Mouse (Mus musculus) CD8-positive naive resting alpha-beta T cell, adult 2 months (primary cell): ENCODE measurements around the gene Vmn2r84.
"Not testable (repeated sequence)": the region's sequence is repeated elsewhere in the genome, so short reads cannot be mapped to it uniquely, and the experiment has no call there.

Experiments
- DNase-seq, 2 experiments: peaks; one replicate each; pipeline ENCODE4 v3.0.0; 2022; ENCODE audit warnings: low read depth in 2 of 2, low spot score in 2 of 2

Vmn2r84 gene

GRCm38 (mm10) chr10:130394232-130394631 lies at the start of gene Vmn2r84:
TSS of gene Vmn2r84 (minus strand) at chr10:130394332.
- DNase-seq = no peak

DNA sequence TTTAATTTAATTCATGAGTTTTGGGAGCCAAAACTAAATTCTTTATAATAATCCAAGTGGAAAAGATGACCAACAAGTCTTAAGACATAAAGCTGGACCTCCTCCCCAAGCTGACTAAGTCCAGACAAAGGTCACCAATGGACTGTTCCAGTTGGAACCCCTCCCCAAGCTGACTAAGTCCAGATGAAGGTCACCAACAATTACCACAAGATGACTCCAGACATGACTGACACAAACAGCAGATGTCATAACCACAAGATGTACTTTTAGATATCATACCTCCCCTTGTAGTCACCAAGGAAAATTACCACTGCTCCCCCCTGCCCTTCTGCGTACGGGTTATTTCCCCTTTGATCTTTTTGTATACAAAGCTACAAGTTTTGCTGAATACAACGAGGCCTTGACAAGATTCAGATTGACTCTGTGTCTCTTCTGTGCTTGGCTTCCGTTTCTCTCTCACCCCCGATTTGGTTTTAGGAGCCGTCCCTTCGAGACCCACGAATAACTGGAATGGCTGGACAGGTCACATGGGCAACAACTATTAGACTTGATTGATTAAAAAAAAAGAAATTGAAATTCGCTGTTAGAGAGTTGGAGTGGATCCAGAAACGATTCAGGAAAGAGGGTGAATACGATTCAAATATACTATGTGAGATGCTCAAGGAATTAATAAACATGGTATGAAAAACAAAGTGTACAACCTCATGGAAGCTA lies 40.2 kb upstream of the Vmn2r84 start:
- DNase-seq = not testable (repeated sequence)

- not testable (repeated sequence) for DNase-seq
Observed at GRCm38 (mm10) chr10:130429603-130430002, 35.5 kb upstream of the Vmn2r84 start, which contains the start of gene Vmn2r85. TSS of gene Vmn2r85 (minus strand) at chr10:130429703.

DNA sequence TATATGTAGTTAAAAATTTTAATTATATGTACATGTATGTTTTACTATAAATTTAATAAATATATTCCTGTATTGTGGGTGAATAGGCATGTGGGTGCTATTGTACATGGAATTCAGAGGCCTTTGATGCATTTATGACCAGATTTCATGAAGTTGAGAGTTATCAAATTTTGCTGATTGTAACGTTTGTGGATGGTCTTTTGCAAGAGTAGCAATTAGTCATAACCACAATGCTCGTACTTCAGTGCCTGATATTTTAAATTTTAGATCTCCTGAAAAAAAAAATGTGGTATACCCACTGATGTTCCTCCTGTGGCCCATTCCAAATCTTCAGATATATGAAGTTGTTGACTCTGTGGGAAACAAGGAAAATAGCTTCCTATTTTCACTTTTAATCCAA lies 28.2 kb upstream of the Vmn2r84 start:
- not testable (repeated sequence) for DNase-seq

DNA sequence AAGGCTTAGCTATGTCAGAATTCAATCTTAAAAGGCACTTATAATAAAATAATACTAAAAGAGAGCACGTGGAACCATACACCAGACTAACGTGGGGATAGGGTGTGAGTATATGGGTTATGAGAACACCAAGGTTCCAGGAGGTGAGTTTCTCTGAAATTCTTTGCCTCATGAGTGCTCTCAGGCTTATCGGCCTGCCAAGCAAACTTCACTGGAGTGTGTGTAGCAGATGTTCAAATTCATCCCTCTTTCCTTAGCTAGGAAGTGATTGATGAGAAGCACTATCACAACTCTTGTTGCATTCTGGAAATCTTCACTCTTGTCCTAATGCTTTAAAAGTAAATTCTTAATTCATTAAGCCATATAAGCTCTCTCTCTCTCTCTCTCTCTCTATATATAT lies 26.3 kb upstream of the Vmn2r84 start:
- no peak for DNase-seq

DNA sequence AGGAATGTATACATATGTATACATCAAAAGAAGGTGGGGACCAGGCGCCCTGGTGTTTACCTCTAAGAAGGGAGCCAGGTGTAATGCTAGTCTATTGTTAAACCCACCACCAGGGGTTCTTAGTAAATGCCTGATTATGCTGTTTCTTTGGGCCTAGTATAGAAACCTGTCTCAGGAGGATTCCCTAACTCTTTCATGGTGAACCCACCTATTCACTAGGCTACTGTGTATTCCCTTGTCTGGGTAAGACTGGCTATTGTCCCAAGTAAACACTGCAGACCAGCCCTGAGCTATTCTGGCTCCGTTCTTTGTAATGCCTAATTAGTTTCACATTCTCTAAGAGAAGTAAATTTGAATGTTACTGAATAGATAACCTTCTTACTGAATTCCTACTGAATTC lies 25.8 kb upstream of the Vmn2r84 start:
- DNase-seq = not testable (repeated sequence)

- DNase-seq = not testable (repeated sequence)
Observed at GRCm38 (mm10) chr10:130416352-130416751, 22.2 kb upstream of the Vmn2r84 start.

GRCm38 (mm10) chr10:130412167-130412698 lies 18.1 kb upstream of the Vmn2r84 start:
- DNase-seq = not testable (repeated sequence)

DNA sequence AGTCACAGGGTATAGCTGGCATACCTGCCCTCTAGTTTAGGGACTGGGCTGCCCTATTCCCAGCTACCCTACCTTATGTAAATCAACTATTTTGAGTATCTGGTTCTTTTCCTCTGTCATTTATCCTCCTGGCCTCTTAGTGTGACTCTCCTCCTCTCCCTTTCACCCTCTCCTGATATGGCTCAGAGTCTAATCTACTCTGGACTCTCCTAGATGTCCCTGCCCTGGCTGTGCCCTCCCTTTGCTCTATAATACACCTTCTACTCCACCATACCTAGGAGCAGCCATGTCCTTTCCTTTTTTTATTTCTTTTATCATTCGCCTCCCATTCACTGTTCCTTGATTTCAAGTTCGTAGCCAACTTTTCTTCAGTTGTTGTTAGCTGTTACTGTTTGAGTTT lies 19.0 kb downstream of the Vmn2r84 start:
- DNase-seq = no peak

- DNase-seq = no peak
Observed at GRCm38 (mm10) chr10:130372491-130373173, 21.5 kb downstream of the Vmn2r84 start.

GRCm38 (mm10) chr10:130371644-130372043 lies 22.5 kb downstream of the Vmn2r84 start:
- no peak for DNase-seq

DNA sequence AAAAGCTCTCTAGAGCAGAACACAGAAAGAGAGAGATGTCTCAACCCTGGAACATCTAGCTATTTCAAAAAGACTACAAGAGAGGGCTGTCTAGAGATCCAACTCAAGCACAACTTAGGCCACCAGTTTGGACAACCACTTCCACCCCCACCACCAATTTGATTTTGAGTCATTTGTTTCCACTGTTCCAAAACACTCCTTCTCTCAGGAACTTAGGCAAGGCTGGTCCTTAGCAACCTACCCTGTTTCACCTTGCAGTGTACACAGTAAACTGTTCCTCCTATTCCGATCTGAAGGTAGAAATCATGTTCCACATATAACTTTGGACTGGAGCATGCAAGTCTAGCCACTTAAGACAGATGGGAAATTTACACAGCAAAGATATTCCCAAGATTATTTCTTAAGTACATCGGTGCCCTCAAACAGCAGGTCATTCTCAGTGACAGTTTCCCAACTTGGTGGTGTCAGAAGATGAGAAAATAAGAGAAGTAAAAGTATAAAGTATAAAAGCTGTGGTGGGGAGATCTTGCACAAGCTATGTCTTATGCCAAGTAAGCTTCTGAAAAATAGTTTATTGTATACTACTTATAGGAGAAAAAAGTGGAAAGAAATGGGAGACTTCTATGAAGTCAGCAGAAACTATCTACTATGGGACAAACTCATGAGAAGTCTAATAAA lies 24.0 kb downstream of the Vmn2r84 start:
- DNase-seq = no peak

DNA sequence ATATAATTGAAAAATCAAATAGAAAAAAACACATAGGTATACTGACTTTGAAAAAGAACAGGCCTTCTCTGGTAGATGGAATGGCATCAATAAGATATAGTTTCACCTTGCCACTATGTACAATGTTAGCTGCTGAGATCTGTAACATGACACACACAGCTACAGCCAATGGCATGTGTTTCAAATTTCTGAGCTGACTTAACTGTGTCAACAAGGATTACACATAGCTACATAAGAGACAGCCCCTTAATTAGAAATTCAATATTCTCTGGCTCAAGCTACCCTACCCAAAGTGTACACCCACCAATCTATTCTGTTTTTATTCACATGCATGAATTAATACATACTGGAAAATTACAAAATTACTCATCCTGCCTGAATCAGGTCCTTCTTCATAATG lies 25.7 kb downstream of the Vmn2r84 start:
- no peak for DNase-seq

DNA sequence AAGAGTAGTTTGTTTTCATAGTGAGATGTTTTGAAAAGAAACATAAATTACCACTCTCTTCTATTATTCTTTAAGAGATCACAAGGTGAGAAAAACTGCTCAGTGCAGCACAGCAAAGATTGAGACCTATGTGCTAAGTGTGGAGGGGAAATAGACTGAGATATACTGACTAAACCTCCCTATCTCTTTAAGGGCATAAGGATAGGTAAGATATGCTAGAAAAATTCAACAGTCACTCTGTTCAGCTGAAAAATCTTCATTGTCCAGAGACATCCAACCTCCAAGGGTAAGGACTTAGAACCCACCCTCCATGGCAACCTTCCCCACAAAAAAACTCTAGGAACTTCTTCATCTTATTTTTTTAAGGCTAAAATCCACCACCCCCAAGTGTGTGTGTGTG lies 29.4 kb downstream of the Vmn2r84 start:
- no peak for DNase-seq

DNA sequence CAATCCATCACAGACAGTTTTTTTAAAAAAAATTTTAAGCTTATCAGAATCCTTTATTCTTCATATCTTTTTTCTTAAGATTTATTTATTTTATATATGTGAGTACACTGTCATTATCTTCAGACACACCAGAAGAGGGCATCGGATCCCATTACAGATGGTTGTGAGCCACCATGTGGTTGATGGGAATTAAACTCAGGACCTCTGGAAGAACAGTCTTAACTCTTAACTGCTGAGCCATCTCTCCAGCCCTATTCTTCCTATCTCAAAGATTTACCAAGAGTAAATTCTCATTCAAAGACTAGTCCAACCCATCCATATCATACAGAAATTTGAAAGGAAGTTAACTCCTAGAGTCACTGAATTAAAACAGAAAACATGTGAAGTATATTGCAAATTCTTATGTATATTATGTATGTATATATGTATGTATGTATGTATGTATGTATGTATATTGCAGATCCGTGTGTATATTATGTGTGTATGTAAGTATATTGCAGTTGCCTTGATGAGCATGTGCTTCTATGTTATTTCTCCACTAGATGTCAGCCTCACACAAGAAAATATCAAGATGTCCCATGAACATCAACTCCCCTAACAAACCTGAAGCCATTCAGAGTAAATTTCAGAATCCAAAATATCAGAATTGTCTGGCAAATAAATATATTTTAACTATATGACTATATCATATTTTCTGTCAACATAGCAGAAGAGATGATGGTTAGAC lies 30.5 kb downstream of the Vmn2r84 start:
- DNase-seq = no peak

- peak in 1 of 2 experiments; percentile 19 for DNase-seq
Observed at GRCm38 (mm10) chr10:130344056-130344455, 50.1 kb downstream of the Vmn2r84 start.

DNA sequence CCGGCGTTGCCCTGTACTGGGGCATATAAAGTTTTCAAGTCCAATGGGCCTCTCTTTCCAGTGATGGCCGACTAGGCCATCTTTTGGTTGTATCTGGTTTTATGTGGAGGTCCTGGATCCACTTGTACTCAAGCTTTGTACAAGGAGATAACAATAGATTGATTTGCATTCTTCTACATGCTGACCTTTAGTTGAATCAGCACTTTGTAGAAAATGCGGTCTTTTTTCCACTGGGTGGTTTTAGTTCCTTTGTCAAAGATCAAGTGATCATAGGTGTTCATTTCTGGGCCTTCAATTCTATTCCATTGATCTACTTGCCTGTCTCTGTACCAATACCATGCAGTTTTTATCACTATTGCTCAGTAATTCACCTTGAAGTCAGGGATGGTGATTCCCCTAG lies 54.1 kb downstream of the Vmn2r84 start:
- not testable (repeated sequence) for DNase-seq

DNA sequence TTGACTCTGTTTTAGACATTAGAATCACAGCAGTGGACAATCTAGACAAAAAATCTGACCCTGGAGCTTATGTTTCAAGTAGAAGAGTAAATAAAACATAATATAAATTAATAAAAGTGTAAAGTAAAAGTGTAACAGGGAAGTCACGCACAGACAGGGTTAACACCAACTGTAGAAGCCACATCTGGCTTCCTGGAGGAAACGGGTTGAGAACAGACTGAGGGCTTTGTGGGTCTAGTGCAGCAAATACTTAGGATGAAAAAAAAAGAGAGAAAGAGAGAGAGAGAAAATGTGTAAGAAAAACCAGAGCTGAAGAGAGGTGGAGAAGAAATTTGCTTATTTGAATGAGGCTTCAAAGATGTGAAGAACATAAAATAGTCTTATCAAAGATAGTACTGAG lies 56.6 kb downstream of the Vmn2r84 start:
- DNase-seq = no peak

DNA sequence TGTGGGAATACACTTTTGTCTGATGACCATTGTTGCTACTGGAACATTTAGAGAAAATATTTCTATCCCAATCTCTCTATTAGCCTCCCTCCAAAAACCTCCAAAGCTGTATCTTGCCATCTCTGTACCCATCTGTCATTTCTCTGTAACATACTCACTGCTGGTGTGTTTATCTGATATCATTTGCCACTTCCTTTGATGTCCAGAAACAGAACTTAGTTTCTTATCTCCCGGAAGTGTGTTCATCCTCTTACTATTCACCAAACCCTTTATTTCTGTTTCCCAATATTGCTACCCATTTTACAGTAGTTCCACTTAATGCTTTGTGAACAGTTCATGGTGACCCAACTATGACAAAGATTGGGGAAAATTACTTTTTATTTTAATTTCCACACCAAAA lies 57.7 kb downstream of the Vmn2r84 start:
- no peak for DNase-seq

DNA sequence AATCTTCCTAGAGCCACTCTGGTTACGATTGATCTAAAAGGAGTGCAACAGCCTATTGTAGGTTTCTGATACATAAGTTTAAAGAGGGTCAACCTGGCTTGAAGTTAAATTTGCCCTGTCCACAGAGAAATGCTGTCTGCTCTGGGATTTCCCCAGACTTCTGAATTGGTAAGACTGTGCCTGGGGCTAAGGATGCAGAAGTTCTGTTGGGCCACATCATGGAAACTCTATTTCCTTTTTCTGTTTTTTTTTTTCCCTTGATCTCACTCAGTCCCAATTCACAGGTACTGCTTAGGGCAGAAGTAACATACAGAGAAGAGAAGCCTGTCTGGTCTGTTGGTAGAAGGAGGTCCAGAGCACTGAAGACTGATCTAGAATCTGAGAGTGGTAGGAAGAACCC lies 63.4 kb downstream of the Vmn2r84 start:
- no peak for DNase-seq
